ENCODE assay signal across 10 mouse cellular contexts in the genomic region with DNA sequence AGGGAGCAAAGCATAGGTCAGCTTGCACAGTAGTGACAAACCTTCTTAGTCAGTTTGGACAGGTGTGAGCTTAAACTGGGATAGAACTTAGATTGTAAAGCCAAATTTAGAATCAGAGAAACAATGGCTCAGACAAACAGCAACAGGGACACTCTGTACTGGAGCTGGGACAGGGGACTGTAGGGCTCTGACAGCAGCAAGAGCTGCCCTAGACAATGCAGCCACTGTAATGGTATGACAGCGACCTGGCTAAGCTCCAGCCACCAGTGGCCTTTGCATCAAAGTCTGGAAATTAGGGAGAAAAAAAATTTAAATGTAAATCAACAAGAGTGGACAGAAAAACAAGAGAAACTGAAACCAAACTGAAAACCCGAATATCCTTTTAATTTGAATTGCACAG. TPM values are rescaled to one million over a fixed set of nuclear protein-coding genes. Genes with fewer than 3 reads are reported as not detected.
DNase-seq lines count a peak whose midpoint lies in the region; ATAC-seq lines count a peak whose summit lies in the region.
"Had no signal": no experiment of that assay in that cellular context is flagged by ENCODE, and none has a peak within 500 bp of the region (broad histone marks: within the 10 kb centered on the region; RNA-seq: fewer than 3 reads in every experiment).

No protein-coding gene starts in this region.

- peak overlapping the region; percentile 33 for H3K27ac ChIP-seq in lung, embryonic 16.5 days (ENCODE audit: low read length)
- H3K27ac ChIP-seq: liver, embryonic 13.5 days had no signal

- no peak overlapping the region for H3K9ac ChIP-seq in lung, embryonic 16.5 days (ENCODE audit: low read length)
- H3K9ac ChIP-seq: liver, embryonic 13.5 days had no signal

- peak; percentile 78 for ATAC-seq in lung, embryonic 16.5 days (ENCODE audit: low read depth)

- H3K4me3 ChIP-seq in lung, embryonic 16.5 days (ENCODE audit: low read length) = 0 out of 2 replicates have a peak overlapping the region, but pooled peaks have one; percentile 12
- H3K4me3 ChIP-seq: erythroblast, embryonic 14.5 days; liver, embryonic 13.5 days had no signal

- peak; percentile 30 for DNase-seq in left cerebral cortex, adult 11 months (ENCODE audit: low spot score)
- DNase-seq in left cerebral cortex, postnatal 36 days (ENCODE audit: low spot score in 2 of 2) = no peak
- DNase-seq in cerebellum, adult 8-10 months = peak; percentile 3
- peak; percentile 25 to 35 for DNase-seq in heart, postnatal 36 days
- no peak for DNase-seq in urinary bladder, adult 2 months (ENCODE audit: low spot score)
- no peak for DNase-seq in urinary bladder, postnatal 4 days (ENCODE audit: low spot score in 2 of 2)
- DNase-seq in spleen, adult 18-20 months = no peak
- DNase-seq: liver, embryonic 13.5 days had no signal

- WGBS in lung, embryonic 16.5 days = 52% methylated on average over 2 of the region's 2 CpGs

- H3K4me1 ChIP-seq in lung, embryonic 16.5 days (replicated peaks; ENCODE audit: control insufficient read depth, insufficient read depth, low read length) = peaks cover 11% of the 10 kb centered on the region

- intact Hi-C loops in left cerebral cortex, postnatal 36 days (cut with DNase I) = no loop called here
- intact Hi-C loops in heart, postnatal 36 days (cut with DNase I) = no loop called here

- H3K9me3 ChIP-seq in lung, embryonic 16.5 days (ENCODE audit: control insufficient read depth, low read length) = no peaks in the 10 kb centered on the region
- H3K9me3 ChIP-seq: liver, embryonic 13.5 days had no signal

- no peaks in the 10 kb centered on the region for H3K36me3 ChIP-seq in lung, embryonic 16.5 days (ENCODE audit: control insufficient read depth, insufficient read depth, low read length)
- H3K36me3 ChIP-seq: liver, embryonic 13.5 days had no signal

- peak overlapping the region; percentile 22; the same call in 1 of the 2 replicates for H3K4me2 ChIP-seq in lung, embryonic 16.5 days (ENCODE audit: low read depth, low read length)
- H3K4me2 ChIP-seq: liver, embryonic 13.5 days had no signal

- H3K27me3 ChIP-seq in lung, embryonic 16.5 days (ENCODE audit: control insufficient read depth, insufficient read depth, low read depth, low read length) = no peaks in the 10 kb centered on the region
- H3K27me3 ChIP-seq: liver, embryonic 13.5 days had no signal

RNA-seq across cellular contexts. Expression of gene Armc3, which starts 53.2 kb away (rescaled TPM):
- total RNA-seq in left cerebral cortex, postnatal 36 days (2021) = under 1 TPM; 0.47 to 0.54 TPM
- not detected for total RNA-seq in heart, postnatal 36 days (2021)
- 2.0 and 2.2 TPM in 2 replicates for polyA plus RNA-seq in lung, embryonic 16.5 days (2015; fragmentation: Nextera tagmentation; extraction: Ambion mirVana)
- polyA plus RNA-seq in urinary bladder, adult 2 months (2012; rRNA removed) = 0.04 and 0.08 TPM in 2 replicates
- polyA plus RNA-seq: erythroblast, embryonic 14.5 days had no signal

Comparison
In these comparisons a context has a peak if more than half of its experiments do, and no peak if none do; other contexts are left out.
1. DNase-seq: peak in left cerebral cortex, adult 11 months (single experiment), cerebellum, adult 8-10 months (single experiment) and heart, postnatal 36 days (2 of 2); none in left cerebral cortex, postnatal 36 days (0 of 2), urinary bladder, adult 2 months (single experiment), urinary bladder, postnatal 4 days (0 of 2) and spleen, adult 18-20 months (0 of 2).